Mouse (Mus musculus): ENCODE data around the gene Kirrel.

GRCm38 (mm10) chr3:87134951-87135350, 39.6 kb downstream of the Kirrel start:
- TF ChIP-seq POLR2A (IDR thresholded peaks at IDR 0.05; ENCODE audit: low read depth, low read length) (no peak), CTCF (IDR thresholded peaks at IDR 0.05; ENCODE audit: extremely low read depth, insufficient read length, insufficient replicate concordance, low read depth, low read length) (no peak)

Measured in small intestine, adult 2 months (tissue).